Mouse (Mus musculus) midbrain, postnatal 0 days (tissue): ENCODE measurements around the gene Dapk1. TPM values are rescaled to one million over a fixed set of nuclear protein-coding genes. Genes with fewer than 3 reads are reported as not detected.
"Not testable (repeated sequence)": the region's sequence is repeated elsewhere in the genome, so short reads cannot be mapped to it uniquely, and the experiment has no call there.

Experiments used
- ATAC-seq: fragments of 200-750 bp; cut with Nextera tagmentation; 2 replicates; pipeline ENCODE4 v1.8.0; 2017; ENCODE audit warnings: moderate number of reproducible peaks, mild to moderate bottlenecking, moderate TSS enrichment, moderate library complexity; ENCODE audit not compliant: low FRiP score
- DNase-seq: peaks from one replicate; pipeline ENCODE4 v3.0.0-alpha.2; 2015; ENCODE audit warnings: low spot score
- H3K27ac ChIP-seq: fragments of 300-500 bp; sonication (generic); 2 replicates; pipeline ENCODE4 v1.5.1; 2014; ENCODE audit warnings: low read depth, mild to moderate bottlenecking, low read length, mixed read lengths
- H3K27me3 ChIP-seq: fragments of 300-500 bp; sonication (generic); 2 replicates; pipeline ENCODE4 v1.6.1; 2014; ENCODE audit warnings: low read length, control low read depth, mixed read lengths; ENCODE audit not compliant: insufficient read depth
- H3K36me3 ChIP-seq: fragments of 300-500 bp; sonication (generic); 2 replicates; pipeline ENCODE4 v1.6.1; 2014; ENCODE audit warnings: low read length, control low read depth, mixed read lengths; ENCODE audit not compliant: insufficient read depth
- H3K4me1 ChIP-seq: fragments of 300-500 bp; sonication (generic); 2 replicates; pipeline ENCODE4 v1.6.1; 2014; ENCODE audit warnings: mild to moderate bottlenecking, control low read depth, antibody characterized with exemption, low read length, mixed read lengths; ENCODE audit not compliant: insufficient read depth
- H3K4me2 ChIP-seq: fragments of 300-500 bp; sonication (generic); 2 replicates; pipeline ENCODE4 v1.6.1; 2014; ENCODE audit warnings: low read depth, mild to moderate bottlenecking, low read length, mixed read lengths; ENCODE audit not compliant: poor library complexity, severe bottlenecking
- H3K4me3 ChIP-seq: fragments of 300-500 bp; sonication (generic); 2 replicates; pipeline ENCODE4 v1.5.1; 2014; ENCODE audit warnings: low read depth, mild to moderate bottlenecking, low read length, moderate library complexity
- H3K9ac ChIP-seq: fragments of 300-500 bp; sonication (generic); replicated peaks from 2 replicates; pipeline ENCODE4 v1.6.1; 2014; ENCODE audit warnings: mild to moderate bottlenecking, low read length, moderate library complexity, mixed read lengths; ENCODE audit not compliant: poor library complexity, severe bottlenecking
- H3K9me3 ChIP-seq: fragments of 300-500 bp; sonication (generic); 2 replicates; pipeline ENCODE4 v1.6.1; 2016; ENCODE audit warnings: low read length, control low read depth
- CTCF ChIP-seq: IDR thresholded peaks from 2 replicates; pipeline ENCODE4 v1.5.1; 2016; ENCODE audit warnings: antibody characterized with exemption, mild to moderate bottlenecking
- WGBS: fragments of 180-500 bp; shearing (Covaris S2); extraction: QIAGEN DNeasy Blood & Tissue Kit; methylation state at CpG from one replicate; pipeline ENCODE4 v1.1.7; 2014; 5-methylcytosine and 5-hydroxymethylcytosine counted together
- polyA plus RNA-seq: library from polyadenylated mRNA; unstranded; fragments of >200 nt; fragmentation: Nextera tagmentation; extraction: Ambion mirVana; gene quantifications from 2 replicates; pipeline ENCODE4 v1.2.1, GENCODE M21; 2015
- total RNA-seq: library from RNA; depleted of rRNA; stranded (reverse); fragments of >200 nt; gene quantifications from 2 replicates; pipeline ENCODE4 v1.2.3, GENCODE M21; 2014

Dapk1 gene
- total and polyA plus RNA-seq, 2 experiments from 2014 or later: 27.6 to 68.9 TPM

DNA sequence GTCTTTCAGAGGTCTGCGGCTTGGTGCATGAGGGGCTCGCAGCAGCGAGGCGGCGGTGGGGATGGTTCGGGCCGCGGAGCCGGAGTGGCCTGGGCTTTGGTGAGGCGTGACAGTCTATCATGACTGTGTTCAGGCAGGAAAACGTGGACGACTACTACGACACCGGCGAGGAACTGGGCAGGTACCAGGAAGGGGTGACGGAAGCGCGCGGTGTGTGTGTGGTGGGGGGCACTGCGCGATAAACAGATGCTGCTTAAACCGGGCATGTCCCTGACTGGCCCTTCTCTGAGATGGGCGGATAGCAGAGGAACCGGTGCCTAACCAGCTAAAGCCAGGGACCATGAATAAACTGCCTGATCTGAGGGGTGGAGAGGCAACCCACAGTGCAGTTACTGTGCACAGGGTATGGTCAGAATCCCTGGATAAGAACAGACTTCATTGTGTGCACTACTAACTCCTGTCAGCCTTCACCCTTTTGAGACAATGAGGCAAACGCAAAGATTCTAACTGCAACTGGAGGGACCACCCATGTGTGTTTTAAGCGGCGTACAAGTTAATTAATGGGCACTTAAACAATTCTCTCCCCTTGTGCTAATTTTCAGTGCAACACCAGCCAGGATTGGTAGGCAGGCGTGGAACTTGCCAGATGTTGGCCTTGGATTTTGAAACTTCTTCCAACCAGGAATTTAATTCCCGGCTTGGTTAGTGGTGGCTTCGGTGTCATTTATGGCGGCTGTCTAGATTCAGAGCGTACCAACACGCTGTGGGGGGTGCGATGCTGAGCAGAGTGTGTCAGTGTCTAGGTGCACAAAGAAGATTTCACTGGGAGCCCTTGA is 887 bp downstream of the Dapk1 start:
- 3% methylated on average over 34 of the region's 34 CpGs for WGBS
- ATAC-seq: peak; percentile 80
- peak overlapping the region; percentile 93 for H3K4me3 ChIP-seq
- peak overlapping the region; percentile 49 for H3K4me2 ChIP-seq
- peak overlapping the region; percentile 95 for H3K9ac ChIP-seq
- peaks cover 4% of the 10 kb centered on the region for H3K4me1 ChIP-seq
- H3K9me3 ChIP-seq: no peaks in the 10 kb centered on the region
- H3K27ac ChIP-seq: peak overlapping the region; percentile 96
- H3K27me3 ChIP-seq: no peaks in the 10 kb centered on the region
- peak; percentile 56 for DNase-seq
- H3K36me3 ChIP-seq: peaks cover 3% of the 10 kb centered on the region; the same call in 1 of the 2 replicates
- no peak for TF ChIP-seq CTCF

DNA sequence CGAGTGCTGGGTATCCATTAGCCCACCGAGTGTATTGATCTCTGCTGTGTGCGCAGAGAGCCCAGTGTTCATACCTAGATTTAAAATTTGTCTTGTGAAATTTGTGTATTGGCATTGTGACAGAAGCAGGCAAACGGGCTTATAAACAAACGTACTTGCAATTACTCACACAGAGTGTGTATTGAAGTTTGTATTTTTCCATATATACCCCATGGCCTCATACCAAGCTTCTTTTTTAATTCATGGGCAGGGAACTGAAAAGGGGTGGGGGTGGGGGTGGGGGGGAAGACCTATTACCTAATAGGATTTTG is 1.5 kb downstream of the Dapk1 start:
- no peak for DNase-seq
- Histone ChIP-seq H3K27me3 (no peaks in the 10 kb centered on the region), H3K9me3 (no peaks in the 10 kb centered on the region), H3K9ac (peak overlapping the region; percentile 95; the same call in 1 of the 2 replicates), H3K36me3 (peaks cover 3% of the 10 kb centered on the region; the same call in 1 of the 2 replicates), H3K27ac (no peak overlapping the region), H3K4me2 (peak overlapping the region; percentile 49), H3K4me1 (peaks cover 4% of the 10 kb centered on the region), H3K4me3 (peak overlapping the region; percentile 93)
- 30% methylated on average over 5 of the region's 5 CpGs for WGBS
- ATAC-seq: no peak
- no peak for TF ChIP-seq CTCF

DNA sequence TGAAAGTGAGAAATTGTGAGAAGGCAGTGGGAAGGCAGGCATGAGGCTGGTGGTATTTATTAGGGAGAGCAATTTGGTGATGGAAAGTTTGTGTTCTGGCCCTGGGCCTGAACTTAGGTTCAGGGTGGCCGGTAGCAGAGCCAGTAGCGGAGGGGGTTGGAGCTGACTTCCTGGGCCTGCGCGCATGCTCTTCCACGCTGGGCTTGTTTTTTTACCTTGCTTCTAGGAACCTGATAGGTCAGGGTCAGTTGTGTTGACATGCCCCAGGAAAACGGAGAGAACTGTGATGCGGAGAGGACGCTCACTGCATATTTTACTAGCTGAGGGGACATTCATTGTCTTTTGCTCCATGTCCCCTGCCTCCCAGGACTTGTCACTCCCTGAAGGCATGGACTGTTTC is 5.7 kb downstream of the Dapk1 start:
- no peak for TF ChIP-seq CTCF
- WGBS: 90% methylated on average over 8 of the region's 8 CpGs
- no peak for ATAC-seq

DNA sequence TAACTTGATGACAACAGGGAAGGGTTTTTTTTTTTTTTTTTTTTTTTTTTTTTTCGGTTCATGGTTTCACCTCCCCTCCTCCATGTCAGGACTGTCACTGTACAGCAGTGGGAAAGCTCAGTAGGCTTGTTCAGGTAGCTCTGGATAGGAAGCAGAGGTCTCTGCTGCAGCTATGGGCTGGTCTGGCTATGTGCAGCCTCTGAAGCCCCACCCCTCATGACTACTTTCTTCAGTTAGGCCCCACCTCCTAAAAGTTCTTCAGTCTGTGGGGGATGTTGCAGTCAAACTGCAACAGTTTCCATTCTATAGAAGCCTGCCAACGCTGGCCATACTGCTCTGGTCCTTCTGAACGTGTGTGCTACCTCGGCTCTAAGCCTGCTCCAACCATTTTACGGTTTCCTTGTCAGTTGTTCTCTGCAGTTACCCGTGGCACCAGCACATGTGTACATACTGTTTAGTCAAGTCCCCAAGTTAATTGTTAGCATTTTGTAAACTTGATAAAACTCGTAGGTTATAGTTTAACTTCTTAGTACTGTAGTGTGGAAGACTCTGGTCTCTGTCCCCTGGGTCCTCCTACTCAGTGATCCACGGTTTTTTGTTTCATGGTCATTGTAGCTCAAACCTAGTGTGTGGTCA is 6.8 kb downstream of the Dapk1 start:
- ATAC-seq: no peak
- Histone ChIP-seq H3K27ac (no peak overlapping the region), H3K4me1 (peaks cover 4% of the 10 kb centered on the region), H3K4me2 (no peak overlapping the region), H3K4me3 (no peak overlapping the region), H3K9me3 (no peaks in the 10 kb centered on the region), H3K9ac (no peak overlapping the region), H3K27me3 (no peaks in the 10 kb centered on the region), H3K36me3 (peaks cover 7% of the 10 kb centered on the region)
- 80% methylated on average over 8 of the region's 8 CpGs for whole genome bisulfite sequencing
- no peak for DNase-seq
- no peak for TF ChIP-seq CTCF

More for the DNA sequence above, 5.7 kb downstream of the Dapk1 start:
- Histone ChIP-seq H3K9me3 (no peaks in the 10 kb centered on the region), H3K36me3 (peaks cover 7% of the 10 kb centered on the region; the same call in 1 of the 2 replicates), H3K9ac (no peak overlapping the region), H3K27me3 (no peaks in the 10 kb centered on the region), H3K4me3 (no peak overlapping the region), H3K27ac (no peak overlapping the region), H3K4me1 (peaks cover 4% of the 10 kb centered on the region), H3K4me2 (no peak overlapping the region)
- DNase-seq: no peak

DNA sequence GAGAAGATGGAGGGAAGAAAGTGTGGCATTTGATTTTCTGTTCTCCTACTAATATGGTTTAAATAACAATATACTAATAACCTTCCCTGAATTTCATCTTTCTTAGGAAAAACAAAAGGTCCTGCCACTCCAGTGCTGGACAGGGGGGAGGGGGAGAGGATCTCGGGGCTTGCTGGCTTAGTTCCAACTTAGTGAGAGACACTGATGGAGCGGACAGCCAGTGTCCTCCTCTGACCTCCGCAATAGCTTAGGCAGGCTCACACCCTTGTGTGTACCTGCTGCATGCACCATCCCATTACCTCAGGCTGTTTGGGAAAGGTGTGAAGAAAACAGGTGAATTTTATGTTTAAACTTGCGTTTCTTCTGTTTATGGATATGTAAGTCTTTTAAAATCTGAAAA is 7.5 kb downstream of the Dapk1 start:
- TF ChIP-seq CTCF: no peak
- H3K4me2 ChIP-seq: no peak overlapping the region
- H3K9me3 ChIP-seq: no peaks in the 10 kb centered on the region
- peaks cover 2% of the 10 kb centered on the region for H3K4me1 ChIP-seq
- peaks cover 7% of the 10 kb centered on the region for H3K36me3 ChIP-seq
- no peaks in the 10 kb centered on the region for H3K27me3 ChIP-seq
- no peak overlapping the region for H3K27ac ChIP-seq
- DNase-seq (no peak), ATAC-seq (no peak)
- WGBS: 58% methylated on average over 4 of the region's 4 CpGs
- no peak overlapping the region for H3K4me3 ChIP-seq
- no peak overlapping the region for H3K9ac ChIP-seq

DNA sequence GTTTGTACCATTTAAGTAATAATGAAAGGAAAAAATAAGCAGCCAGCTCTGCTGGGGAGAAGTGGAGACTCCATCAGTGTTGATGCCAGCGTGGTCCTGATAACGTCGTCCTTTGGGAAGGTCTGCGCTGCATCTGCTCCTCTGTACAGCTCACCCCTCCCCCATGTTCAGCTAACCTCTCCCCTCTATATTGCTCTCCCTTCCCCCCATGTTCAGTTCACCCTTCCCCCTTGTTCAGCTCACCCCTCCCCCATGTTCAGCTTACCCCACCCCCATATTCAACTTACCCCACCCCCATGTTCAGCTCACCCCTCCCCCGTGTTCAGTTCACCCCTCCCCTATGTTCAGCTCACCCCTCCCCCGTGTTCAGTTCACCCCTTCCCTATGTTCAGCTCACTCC is 8.8 kb downstream of the Dapk1 start:
- 46% methylated on average over 6 of the region's 6 CpGs for WGBS
- H3K4me1 ChIP-seq: no peaks in the 10 kb centered on the region
- H3K36me3 ChIP-seq: peaks cover 7% of the 10 kb centered on the region
- no peak for TF ChIP-seq CTCF
- no peak overlapping the region for H3K4me2 ChIP-seq
- DNase-seq: no peak
- no peaks in the 10 kb centered on the region for H3K9me3 ChIP-seq
- H3K9ac ChIP-seq: no peak overlapping the region
- H3K27me3 ChIP-seq: no peaks in the 10 kb centered on the region
- no peak overlapping the region for H3K27ac ChIP-seq
- ATAC-seq: no peak
- no peak overlapping the region for H3K4me3 ChIP-seq

DNA sequence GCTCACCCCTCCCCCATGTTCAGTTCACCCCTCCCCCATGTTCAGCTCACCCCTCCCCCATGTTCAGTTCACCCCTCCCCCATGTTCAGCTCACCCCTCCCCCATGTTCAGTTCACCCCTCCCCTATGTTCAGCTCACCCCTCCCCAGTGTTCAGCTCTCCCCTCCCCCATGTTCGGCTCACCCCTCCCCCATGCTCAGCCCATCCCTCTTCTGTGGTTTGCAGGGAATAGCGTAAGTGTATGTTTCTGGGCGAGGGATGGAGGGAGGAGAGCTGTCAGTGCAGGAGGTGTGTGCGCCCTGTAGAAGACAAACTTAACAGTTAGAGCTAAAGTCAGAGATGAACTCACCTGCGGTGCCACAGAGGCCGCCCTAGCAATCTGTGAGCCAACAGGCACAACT is 9.2 kb downstream of the Dapk1 start:
- H3K9me3 ChIP-seq, H3K27me3 ChIP-seq, DNase-seq, H3K4me2 ChIP-seq, H3K9ac ChIP-seq, ATAC-seq, H3K4me3 ChIP-seq, H3K27ac ChIP-seq, H3K4me1 ChIP-seq, H3K36me3 ChIP-seq: not testable (repeated sequence)
- WGBS: 85% methylated on average over 6 of the region's 6 CpGs
